Mouse (Mus musculus): ENCODE data around the gene Dexi.

DNA sequence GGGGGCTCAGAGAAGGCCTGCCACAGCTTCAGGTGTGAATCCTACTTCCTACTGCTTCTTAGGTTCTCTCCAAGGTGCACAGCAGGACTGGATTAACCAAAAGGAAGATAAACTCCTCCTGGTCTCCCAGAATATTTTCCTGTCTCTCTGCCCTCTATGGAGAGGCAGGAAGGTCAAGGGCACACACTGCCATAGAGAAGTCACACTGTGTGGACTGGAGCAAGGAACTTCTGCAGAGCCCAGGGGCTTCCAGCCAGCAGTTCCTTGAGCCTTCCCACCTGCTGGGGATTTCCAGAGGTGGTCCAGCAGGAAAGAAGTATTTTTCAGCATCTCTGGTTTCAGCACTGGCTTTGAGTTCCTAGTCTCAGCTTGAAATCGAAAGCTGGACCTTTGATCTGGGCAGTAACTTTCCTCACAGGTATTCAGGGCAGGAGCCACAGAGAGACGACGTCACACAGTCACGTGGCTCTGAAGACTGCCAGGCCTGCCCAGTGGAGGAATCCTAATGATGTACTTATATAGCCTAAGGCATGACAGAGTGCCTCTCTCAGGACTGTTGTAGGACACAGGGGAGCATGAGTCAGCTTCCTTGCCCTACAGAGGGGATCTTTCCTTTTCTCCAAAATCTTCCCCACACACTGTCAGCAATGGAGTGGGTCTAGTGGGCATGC is 77.7 kb downstream of the Dexi start:
- TF ChIP-seq CTCF (IDR thresholded peaks at IDR 0.05; ENCODE audit: low read depth, low read length) (no peak), POLR2A (IDR thresholded peaks at IDR 0.05; ENCODE audit: extremely low read depth, insufficient read depth, low read length) (no peak)
